Mouse (Mus musculus) liver, postnatal 0 days (tissue): ENCODE measurements around the gene Plscr5.

Experiments
- CTCF ChIP-seq: sonication (generic); IDR thresholded peaks from 2 replicates; pipeline ENCODE4 v1.5.1; 2016; ENCODE audit warnings: antibody characterized with exemption, low read depth
- EP300 ChIP-seq: IDR thresholded peaks from 2 replicates; pipeline ENCODE4 v1.6.1; 2016; ENCODE audit warnings: antibody characterized with exemption, low read depth, mild to moderate bottlenecking

GRCm38 (mm10) chr9:92199564-92199963, 6.8 kb downstream of the Plscr5 start:
- TF ChIP-seq CTCF (no peak), EP300 (no peak)
